In the genomic region with DNA sequence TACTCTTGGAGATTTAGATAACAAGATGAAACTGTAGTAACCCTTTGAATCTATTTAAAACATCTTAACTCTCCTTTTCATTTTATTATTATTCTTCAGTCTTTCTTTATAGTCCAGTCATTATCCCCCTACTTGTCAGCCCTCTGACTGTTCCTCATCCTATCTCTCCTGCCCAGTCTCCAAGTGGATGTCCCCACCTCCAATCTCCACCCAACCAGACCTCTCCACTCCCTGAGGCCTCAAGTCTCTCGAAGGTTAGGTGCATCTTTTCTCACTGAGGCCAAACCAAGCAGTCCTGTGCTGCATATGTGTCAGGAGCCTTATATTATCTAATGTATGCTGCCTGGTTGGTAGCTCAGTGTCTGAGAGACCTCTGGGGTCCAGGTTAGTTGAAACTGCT, we compare ENCODE assay signal across 13 mouse cellular contexts.
"Had no signal": no experiment of that assay in that cellular context is flagged by ENCODE, and none has a peak within 500 bp of the region (broad histone marks: within the 10 kb centered on the region; RNA-seq: fewer than 3 reads in every experiment).

No protein-coding gene starts in this region.

- H3K4me1 ChIP-seq: limb, embryonic 12.5 days; lung, embryonic 15.5 days; midbrain, embryonic 13.5 days had no signal

- H3K9ac ChIP-seq: limb, embryonic 12.5 days; lung, embryonic 15.5 days; midbrain, embryonic 13.5 days had no signal

- DNase-seq: kidney, adult 11 months; kidney, adult 9 months; kidney, postnatal 36 days; lung, postnatal 14 days; right cerebral cortex, adult 18-20 months; right cerebral cortex, postnatal 25 days; thymus, postnatal 14 days had no signal

- H3K4me2 ChIP-seq: limb, embryonic 12.5 days; lung, embryonic 15.5 days; midbrain, embryonic 13.5 days had no signal

- ATAC-seq: midbrain, embryonic 13.5 days had no signal

- H3K4me3 ChIP-seq: limb, embryonic 12.5 days; lung, embryonic 15.5 days; midbrain, embryonic 13.5 days had no signal

- H3K36me3 ChIP-seq: limb, embryonic 12.5 days; lung, embryonic 15.5 days; midbrain, embryonic 13.5 days had no signal

- H3K27me3 ChIP-seq: limb, embryonic 12.5 days; lung, embryonic 15.5 days; midbrain, embryonic 13.5 days had no signal

- H3K27ac ChIP-seq: kidney, postnatal 0 days; limb, embryonic 12.5 days; lung, embryonic 15.5 days; macrophage; midbrain, embryonic 13.5 days; stomach, postnatal 0 days had no signal

- H3K9me3 ChIP-seq: limb, embryonic 12.5 days; lung, embryonic 15.5 days; midbrain, embryonic 13.5 days had no signal
